Mouse (Mus musculus): ENCODE measurements around the gene Fastkd5. TPM values are rescaled to one million over a fixed set of nuclear protein-coding genes. Genes with fewer than 3 reads are reported as not detected.

Gene Fastkd5
- polyA plus RNA-seq (2017; shearing (Covaris generic)): 11.1 TPM

DNA sequence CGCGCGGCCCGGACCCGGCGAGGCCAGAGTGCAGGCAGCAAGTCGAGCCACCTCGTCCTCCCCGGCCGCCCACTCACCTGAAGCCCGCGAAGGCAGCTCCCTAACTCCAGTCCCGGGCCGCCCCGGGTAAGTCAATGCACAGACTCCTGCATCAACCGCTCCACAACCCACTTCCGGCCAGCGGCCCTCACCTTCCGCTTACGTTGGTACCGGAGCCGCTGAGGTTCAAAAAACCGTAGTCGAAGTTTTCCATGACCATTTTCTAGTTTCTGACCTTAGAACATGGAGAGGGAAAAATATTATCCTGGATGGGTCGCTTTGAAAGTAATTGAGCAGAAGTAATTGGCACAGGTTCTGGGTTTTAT lies at the start of gene Fastkd5, which contains the start of gene Ubox5:
Fastkd5 (minus strand) TSS at position 189 of the 365 bp plus-strand sequence.
Ubox5 (minus strand) TSS at position 200 of the 365 bp plus-strand sequence.

DNA sequence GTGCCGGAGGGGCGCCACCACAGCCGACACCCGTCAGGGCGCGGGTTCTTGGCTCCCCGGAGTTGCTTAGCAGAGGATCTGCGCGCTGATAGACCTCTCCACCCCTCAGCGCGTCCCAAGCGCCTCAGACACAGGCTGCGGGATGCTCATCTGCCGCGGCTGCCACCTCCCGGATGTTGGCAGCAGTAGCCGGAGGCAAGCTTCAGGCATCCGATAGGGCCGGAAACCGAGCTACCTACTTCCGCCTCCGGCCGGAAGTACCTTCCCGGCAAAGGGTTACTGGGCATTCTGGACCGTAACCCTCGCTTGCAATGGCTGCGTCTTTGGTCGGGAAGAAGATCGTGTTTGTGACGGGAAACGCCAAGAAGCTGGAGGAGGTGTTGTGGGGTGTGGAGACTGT lies 37.7 kb upstream of the Fastkd5 start, which contains the start of gene Itpa:
Itpa (plus strand) TSS at position 52 of the 400 bp plus-strand sequence.

DNA sequence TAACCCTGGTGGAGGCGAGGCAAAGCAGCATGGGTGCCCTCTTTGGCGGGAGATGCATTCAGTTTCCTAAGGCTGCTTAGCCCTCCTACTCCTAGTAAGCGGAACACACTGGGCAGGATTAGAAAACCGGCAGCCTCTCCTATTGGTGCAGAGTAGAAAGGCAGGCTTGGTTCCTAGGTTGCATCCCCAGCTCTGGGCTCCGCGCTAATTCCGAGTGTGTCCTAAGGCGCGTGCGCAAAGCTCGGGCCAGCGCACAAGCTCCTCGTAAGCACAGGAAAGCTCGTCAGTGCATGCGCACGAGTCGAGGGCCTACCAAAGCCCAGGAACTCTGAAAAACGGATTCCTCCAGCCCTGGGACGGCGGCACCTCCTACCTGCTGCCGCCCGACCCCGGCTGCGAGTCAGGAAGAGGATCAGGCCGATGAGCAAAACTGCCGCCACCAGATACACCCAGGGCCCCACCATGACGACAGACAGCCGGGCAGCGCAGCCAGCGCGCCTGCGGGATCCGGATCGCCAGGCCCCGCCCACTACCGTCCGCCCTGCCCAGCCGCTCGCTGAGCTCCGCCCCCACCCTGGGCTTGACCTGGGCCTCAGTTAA lies 34.4 kb upstream of the Fastkd5 start, which contains the start of gene Ddrgk1:
Ddrgk1 (minus strand) TSS at position 558 of the 600 bp plus-strand sequence.

DNA sequence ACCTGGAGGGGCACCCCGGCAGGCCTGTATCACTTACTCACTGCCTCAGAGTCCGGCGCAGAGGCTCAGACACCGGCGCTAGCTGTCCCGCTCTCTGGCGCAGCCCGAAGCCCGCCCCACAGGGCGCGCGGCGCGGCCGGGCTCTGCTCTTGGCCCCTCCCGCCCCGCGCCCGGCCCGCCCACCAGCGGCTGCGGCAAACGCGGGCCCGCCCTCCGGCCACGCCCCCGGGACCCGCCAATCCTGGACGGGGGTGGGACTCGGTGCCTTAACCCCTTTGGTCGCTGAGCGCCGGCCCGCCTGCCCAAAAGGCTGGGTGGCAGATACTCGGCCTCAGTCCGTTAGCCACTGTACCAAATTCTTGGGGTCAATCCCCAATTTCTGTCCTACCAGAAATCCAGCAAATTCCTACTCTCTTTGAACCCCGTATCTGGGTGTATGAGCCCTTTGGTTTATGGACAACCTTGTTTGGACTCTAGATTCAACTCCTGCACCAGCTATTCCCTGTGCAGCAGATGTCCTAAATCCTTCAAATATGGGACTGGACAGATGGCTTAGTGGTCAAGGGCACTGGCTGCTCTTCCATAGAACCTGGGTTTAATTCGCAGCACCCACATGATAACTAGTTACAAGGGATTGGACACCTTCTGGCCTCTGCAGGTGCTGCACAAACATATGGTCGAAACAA lies 13.0 kb upstream of the Fastkd5 start, which contains the start of gene Lzts3:
Lzts3 (minus strand) TSS at position 120 of the 686 bp plus-strand sequence.

DNA sequence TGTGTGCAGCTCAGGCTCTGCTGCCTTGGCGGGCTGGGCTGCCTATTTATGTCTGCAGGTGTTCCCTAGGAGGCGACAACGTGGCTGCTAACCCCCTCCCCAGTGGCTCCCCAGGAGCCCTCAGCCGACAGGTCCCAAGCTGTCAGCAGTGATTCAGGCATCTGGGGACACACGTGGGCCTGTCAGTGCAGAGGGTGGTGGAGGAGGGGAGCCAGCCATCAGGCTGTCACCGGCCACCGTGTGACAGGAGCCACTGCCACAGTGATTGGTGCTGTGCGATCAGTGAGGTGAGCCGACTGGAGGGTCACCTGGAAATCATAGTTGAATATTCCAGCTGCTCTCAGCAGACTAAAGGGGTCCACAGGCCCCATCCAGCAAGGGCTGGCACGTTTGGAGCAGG lies 47.3 kb downstream of the Fastkd5 start, which contains the start of gene Avp:
Avp (minus strand) TSS at position 3 of the 400 bp plus-strand sequence.

DNA sequence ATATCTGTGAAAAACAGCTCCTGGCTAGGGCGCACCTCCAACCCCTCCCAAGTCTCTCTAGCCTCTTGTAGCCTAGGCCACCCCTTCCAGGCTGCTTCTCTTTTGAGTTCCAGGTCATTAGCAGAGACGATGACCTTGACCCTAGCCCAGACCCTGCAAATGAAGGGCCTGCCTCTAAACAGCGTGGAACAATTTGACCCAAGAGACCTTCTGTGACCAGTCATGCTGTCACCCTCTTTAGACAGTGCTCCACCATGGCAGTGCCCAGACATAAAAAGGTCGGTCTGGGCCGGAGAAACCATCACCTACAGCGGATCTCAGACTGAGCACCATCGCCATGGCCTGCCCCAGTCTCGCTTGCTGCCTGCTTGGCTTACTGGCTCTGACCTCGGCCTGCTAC lies 54.0 kb downstream of the Fastkd5 start, which contains the start of gene Oxt:
Oxt (plus strand) TSS at position 301 of the 400 bp plus-strand sequence.

Other genes with a start within 250 kb of the Fastkd5 start
- gene Cpxm1, start 232.5 kb downstream of the Fastkd5 start, polyA plus RNA-seq (2017; shearing (Covaris generic)): not detected
- not detected for gene Gm28372, start 224.8 kb downstream of the Fastkd5 start, polyA plus RNA-seq (2017; shearing (Covaris generic))
- gene 1700020A23Rik, start 224.8 kb downstream of the Fastkd5 start, polyA plus RNA-seq (2017; shearing (Covaris generic)): not detected
- not detected for gene Tmem239, start 223.5 kb downstream of the Fastkd5 start, polyA plus RNA-seq (2017; shearing (Covaris generic))
- 306 TPM for gene Vps16, start 205.7 kb downstream of the Fastkd5 start, polyA plus RNA-seq (2017; shearing (Covaris generic))
- 14.7 TPM for gene Pced1a, start 205.3 kb downstream of the Fastkd5 start, polyA plus RNA-seq (2017; shearing (Covaris generic))
- gene Ptpra, start 179.7 kb downstream of the Fastkd5 start, polyA plus RNA-seq (2017; shearing (Covaris generic)): 175 TPM
- gene Mrps26, start 66.3 kb downstream of the Fastkd5 start, polyA plus RNA-seq (2017; shearing (Covaris generic)): 77.1 TPM
- gene Oxt, start 53.9 kb downstream of the Fastkd5 start, polyA plus RNA-seq (2017; shearing (Covaris generic)): not detected
- not detected for gene Avp, start 47.5 kb downstream of the Fastkd5 start, polyA plus RNA-seq (2017; shearing (Covaris generic))
- gene Ubox5, start within 50 bp of the Fastkd5 start, polyA plus RNA-seq (2017; shearing (Covaris generic)): 3.5 TPM
- 4.3 TPM for gene Lzts3, start 12.8 kb upstream of the Fastkd5 start, polyA plus RNA-seq (2017; shearing (Covaris generic))
- 204 TPM for gene Ddrgk1, start 34.6 kb upstream of the Fastkd5 start, polyA plus RNA-seq (2017; shearing (Covaris generic))
- gene Itpa, start 37.6 kb upstream of the Fastkd5 start, polyA plus RNA-seq (2017; shearing (Covaris generic)): 22.1 TPM
- gene Slc4a11, start 67.5 kb upstream of the Fastkd5 start, polyA plus RNA-seq (2017; shearing (Covaris generic)): 0.27 TPM